Mouse (Mus musculus): ENCODE measurements around the gene Mphosph6.

Gene Mphosph6

GRCm38 (mm10) chr8:117801443-117802298 lies at the start of gene Mphosph6:
Gene Mphosph6 (minus strand): TSS chr8:117801943.
- peak; percentile 93 for DNase-seq (ENCODE audit: low spot score)

- DNase-seq (ENCODE audit: low spot score): no peak
Measured at GRCm38 (mm10) chr8:117850420-117850819, 48.7 kb upstream of the Mphosph6 start.

DNA sequence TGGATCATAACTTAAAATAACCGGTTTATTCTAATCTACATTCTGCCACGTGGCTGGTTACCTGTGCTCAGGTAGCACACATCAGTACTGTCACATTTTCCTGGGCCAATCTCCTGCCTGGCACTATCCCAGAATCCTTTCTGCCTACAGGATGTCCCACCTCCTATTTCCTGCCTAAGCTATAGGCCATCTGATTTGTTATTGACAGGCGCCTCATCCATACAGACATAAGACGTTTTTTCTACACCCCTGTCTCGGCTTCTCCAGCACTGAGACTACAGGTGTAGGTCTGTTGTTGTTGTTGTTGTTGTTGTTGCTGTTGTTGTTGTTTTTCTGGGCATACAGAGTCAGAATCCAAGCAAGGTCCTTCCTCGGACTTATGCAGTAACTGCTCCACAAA lies 46.1 kb upstream of the Mphosph6 start:
- DNase-seq (ENCODE audit: low spot score): no peak

DNA sequence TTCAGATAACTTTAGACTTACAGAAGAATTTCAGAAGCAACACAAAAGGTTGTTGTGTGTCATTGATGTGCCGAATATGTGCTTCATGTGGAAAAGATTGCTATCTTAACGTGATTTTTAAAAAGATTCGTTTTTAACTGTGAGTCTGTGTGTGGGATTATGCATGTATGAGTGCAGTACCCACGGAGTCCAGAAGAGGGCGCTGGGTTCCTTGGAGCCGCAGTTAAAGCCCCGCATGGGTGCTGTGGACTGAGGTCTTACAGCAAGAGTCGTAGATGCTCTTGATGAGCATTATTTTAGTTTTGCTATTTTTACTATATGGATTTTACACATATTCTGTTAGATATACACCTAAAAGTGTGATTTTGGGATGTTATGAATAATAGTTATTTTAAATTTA lies 42.0 kb upstream of the Mphosph6 start:
- no peak for DNase-seq (ENCODE audit: low spot score)

DNA sequence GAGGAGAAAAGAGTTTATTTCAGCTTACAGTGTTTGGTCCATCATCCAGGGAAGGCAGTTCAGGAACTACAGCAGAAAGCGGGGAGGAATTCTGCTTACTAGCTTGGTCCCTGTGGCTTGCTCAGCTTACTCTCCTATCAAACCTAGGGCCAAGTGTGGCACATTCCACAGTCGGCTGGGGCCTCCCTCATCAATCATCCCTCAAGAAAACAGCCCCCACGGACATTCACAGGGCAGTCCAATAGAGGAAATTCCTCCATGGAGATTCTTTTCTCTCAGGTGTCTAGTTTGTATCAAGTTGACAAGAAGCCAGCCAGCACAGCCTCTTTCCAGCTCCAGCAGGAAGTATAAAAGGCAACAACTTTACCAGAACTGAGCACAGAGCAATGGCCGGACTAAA lies 11.8 kb upstream of the Mphosph6 start:
- no peak for DNase-seq (ENCODE audit: low spot score)

DNA sequence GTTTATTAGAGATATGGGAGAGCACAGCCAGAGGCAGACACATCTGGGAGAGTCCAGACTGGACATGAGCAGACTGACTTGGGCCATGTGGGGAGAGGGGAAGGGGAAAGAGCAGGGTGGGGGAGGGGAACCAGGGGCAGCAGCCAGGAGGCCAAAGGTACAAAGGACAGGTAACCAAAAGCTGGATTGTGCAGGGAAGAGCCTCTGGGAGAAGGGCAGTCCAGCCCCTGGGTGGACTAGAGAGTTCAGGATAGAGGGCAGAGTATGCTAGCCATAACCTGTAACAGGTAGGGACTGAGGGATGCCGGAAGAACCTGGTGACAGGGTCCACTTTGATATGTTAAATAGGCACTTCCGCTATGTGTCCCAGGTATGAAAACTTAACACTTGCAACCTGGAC lies 8.9 kb upstream of the Mphosph6 start:
- DNase-seq (ENCODE audit: low spot score): no peak

- DNase-seq (ENCODE audit: low spot score): no peak
Measured at GRCm38 (mm10) chr8:117805419-117805818, 3.7 kb upstream of the Mphosph6 start.

DNA sequence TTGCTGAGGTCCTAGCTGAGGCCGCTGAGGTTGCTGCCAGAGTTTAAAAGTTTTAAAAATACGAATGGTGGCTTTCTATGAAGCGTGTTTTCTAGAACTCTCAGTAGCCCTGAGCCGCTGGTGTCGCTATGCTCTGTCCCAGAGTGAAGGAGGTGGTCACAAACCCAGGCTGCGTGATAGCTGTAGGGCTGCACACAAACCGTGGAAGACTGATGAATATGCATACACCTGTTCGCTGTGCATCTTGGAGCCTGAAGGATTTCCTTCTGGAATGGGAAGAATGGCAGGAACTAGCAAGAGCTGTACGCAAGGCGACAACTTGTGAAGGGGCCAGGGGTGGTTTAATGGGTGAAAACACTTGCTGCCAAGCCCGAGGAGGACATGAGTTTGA lies 551 bp upstream of the Mphosph6 start:
- DNase-seq (ENCODE audit: low spot score): no peak

DNA sequence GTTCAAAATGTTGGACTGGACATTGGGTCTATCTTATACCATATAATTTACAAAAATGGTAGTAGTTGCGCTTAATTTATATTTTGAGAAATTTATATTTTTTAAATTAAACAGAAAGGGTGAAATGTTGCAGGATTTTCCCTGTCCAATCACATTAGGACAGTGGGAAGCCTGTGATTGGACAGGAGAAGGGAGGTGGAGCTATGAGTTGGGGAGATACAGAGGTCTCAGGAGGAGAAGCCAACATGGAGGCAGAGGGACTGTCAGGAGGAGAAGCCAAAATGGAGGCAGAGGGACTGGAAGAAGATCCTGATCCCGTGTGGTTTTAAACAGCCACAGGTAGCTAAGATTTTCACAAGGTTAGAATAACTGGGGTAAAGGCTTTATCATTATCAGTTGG lies 3.7 kb downstream of the Mphosph6 start:
- no peak for DNase-seq (ENCODE audit: low spot score)

DNA sequence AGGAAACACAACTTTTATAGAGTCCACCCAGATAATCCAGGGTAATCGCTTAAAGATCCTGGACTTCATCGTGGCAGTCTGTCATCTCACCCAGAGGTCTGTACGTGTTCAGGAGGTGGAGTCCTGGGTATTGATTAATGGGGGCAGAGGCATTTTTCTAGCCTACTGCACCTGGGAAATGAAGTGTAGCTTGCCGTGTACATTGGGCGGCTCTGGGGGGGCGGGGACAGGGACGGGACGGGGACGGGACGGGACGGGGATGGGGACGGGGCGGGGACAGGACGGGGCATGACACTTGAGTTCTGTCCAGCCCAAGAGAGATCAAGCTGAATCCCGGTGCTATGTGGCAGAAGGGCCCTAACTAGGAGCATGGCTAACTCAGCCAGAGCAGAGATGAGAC lies 5.3 kb downstream of the Mphosph6 start:
- DNase-seq (ENCODE audit: low spot score): no peak

- no peak for DNase-seq (ENCODE audit: low spot score)
Measured at GRCm38 (mm10) chr8:117794581-117794980, 7.2 kb downstream of the Mphosph6 start.

- no peak for DNase-seq (ENCODE audit: low spot score)
Measured at GRCm38 (mm10) chr8:117792616-117793144, 9.1 kb downstream of the Mphosph6 start.

GRCm38 (mm10) chr8:117786428-117786827 lies 15.3 kb downstream of the Mphosph6 start:
- DNase-seq (ENCODE audit: low spot score): no peak

- DNase-seq (ENCODE audit: low spot score): no peak
Measured at GRCm38 (mm10) chr8:117783021-117783420, 18.7 kb downstream of the Mphosph6 start.

- DNase-seq (ENCODE audit: low spot score): no peak
Measured at GRCm38 (mm10) chr8:117781375-117782129, 20.2 kb downstream of the Mphosph6 start.

- no peak for DNase-seq (ENCODE audit: low spot score)
Measured at GRCm38 (mm10) chr8:117779344-117779743, 22.4 kb downstream of the Mphosph6 start.

- peak; percentile 25 for DNase-seq (ENCODE audit: low spot score)
Measured at GRCm38 (mm10) chr8:117778531-117779322, 23.0 kb downstream of the Mphosph6 start.

GRCm38 (mm10) chr8:117776075-117776474 lies 25.7 kb downstream of the Mphosph6 start:
- no peak for DNase-seq (ENCODE audit: low spot score)

DNA sequence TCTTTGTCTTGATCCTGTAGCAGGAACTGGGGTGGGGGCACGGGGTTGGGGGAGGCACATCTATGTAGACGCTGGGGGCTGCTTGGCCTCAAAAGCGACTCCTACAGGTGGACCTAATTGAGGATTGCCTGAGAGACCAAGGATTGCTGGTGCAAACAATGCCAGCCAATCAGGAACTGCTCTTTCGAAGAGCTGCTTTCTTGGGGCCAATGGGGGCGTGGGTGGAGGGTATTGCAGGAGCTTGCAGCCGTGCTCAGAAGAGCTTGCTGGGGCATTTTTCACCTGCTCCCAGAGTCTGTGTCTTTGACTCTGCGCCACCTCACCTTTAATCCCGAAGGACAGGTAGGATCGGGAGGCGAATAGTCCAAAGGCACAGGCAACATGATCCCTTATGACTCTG lies 26.1 kb downstream of the Mphosph6 start:
- no peak for DNase-seq (ENCODE audit: low spot score)

GRCm38 (mm10) chr8:117772597-117772996 lies 29.1 kb downstream of the Mphosph6 start:
- no peak for DNase-seq (ENCODE audit: low spot score)

- DNase-seq (ENCODE audit: low spot score): no peak
Measured at GRCm38 (mm10) chr8:117772126-117772525, 29.6 kb downstream of the Mphosph6 start.

Measured in ovary, adult 18-20 months (tissue).